Mouse (Mus musculus) embryonic fibroblast, embryonic 13.5 days (primary cell): ENCODE data around the gene Dnaic1.

ENCODE experiments used
- CTCF ChIP-seq: IDR thresholded peaks from 2 replicates; pipeline ENCODE4 v1.5.1; 2011; ENCODE audit warnings: mild to moderate bottlenecking, control low read depth, low read length, moderate library complexity, borderline replicate concordance; ENCODE audit not compliant: insufficient read depth
- POLR2A ChIP-seq: IDR thresholded peaks from 2 replicates; pipeline ENCODE4 v1.6.1; 2011; ENCODE audit warnings: low read depth, mild to moderate bottlenecking, control low read depth, low read length, moderate library complexity

- TF ChIP-seq CTCF = peak; percentile 46; the same call in 1 of the 2 replicates
- no peak for TF ChIP-seq POLR2A
These were observed 1.9 kb downstream of the Dnaic1 start for GRCm38 (mm10) chr4:41571490-41571889.
